Mouse (Mus musculus) C2C12 (cell line): Measurements from ENCODE around the gene Zc3h18. TPM values are rescaled to one million over a fixed set of nuclear protein-coding genes. Genes with fewer than 3 reads are reported as not detected.

Experiments
- H3K27me3 ChIP-seq: one replicate; pipeline ENCODE4 v1.6.1; 2011; ENCODE audit not compliant: control insufficient read depth, insufficient read depth, insufficient read length
- H3K36me3 ChIP-seq: one replicate; pipeline ENCODE4 v1.6.1; 2011; ENCODE audit not compliant: control insufficient read depth, insufficient read depth
- H3K4me3 ChIP-seq: one replicate; pipeline ENCODE4 v1.5.1; 2011; ENCODE audit warnings: mild to moderate bottlenecking, control low read depth; ENCODE audit not compliant: poor library complexity, insufficient read depth, severe bottlenecking
- H3K79me2 ChIP-seq: one replicate; pipeline ENCODE4 v1.6.1; 2011; ENCODE audit not compliant: control insufficient read depth, insufficient read depth
- H3K79me3 ChIP-seq: one replicate; pipeline ENCODE4 v1.6.1; 2011; ENCODE audit warnings: low read depth, control low read depth
- H3ac ChIP-seq: one replicate; pipeline ENCODE3; 2011; ENCODE audit warnings: low read depth; ENCODE audit not compliant: control insufficient read depth, insufficient read length
- CEBPB ChIP-seq: IDR thresholded peaks from one replicate; pipeline ENCODE4 v1.6.1; 2011; ENCODE audit warnings: low read depth, mild to moderate bottlenecking, control low read depth, moderate library complexity
- CTCF ChIP-seq: IDR thresholded peaks from one replicate; pipeline ENCODE4 v1.5.1; 2011; ENCODE audit not compliant: control insufficient read depth, insufficient read depth, insufficient read length
- FOSL1 ChIP-seq: IDR thresholded peaks from one replicate; pipeline ENCODE4 v1.8.0; 2011; ENCODE audit warnings: mild to moderate bottlenecking, low read length; ENCODE audit not compliant: poor library complexity, insufficient read depth, severe bottlenecking
- MAX ChIP-seq: IDR thresholded peaks from one replicate; pipeline ENCODE4 v1.6.1; 2011; ENCODE audit warnings: mild to moderate bottlenecking, control low read depth
- MYOD1 ChIP-seq: IDR thresholded peaks from one replicate; pipeline ENCODE4 v1.6.1; 2011; ENCODE audit warnings: low read depth; ENCODE audit not compliant: control insufficient read depth, insufficient read length
- MYOG ChIP-seq: IDR thresholded peaks from one replicate; pipeline ENCODE4 v1.6.1; 2011; ENCODE audit not compliant: control insufficient read depth, insufficient read length; ENCODE audit errors: extremely low read depth
- USF1 ChIP-seq: IDR thresholded peaks from one replicate; pipeline ENCODE4 v1.6.1; 2011; ENCODE audit warnings: low read depth, mild to moderate bottlenecking, control low read depth, moderate library complexity
- polyA plus RNA-seq: library from polyadenylated mRNA; unstranded; fragments of >200 nt; fragmentation: generic; extraction: Trizol; gene quantifications from one replicate; pipeline ENCODE4 v1.2.1, GENCODE M21; 2012; ENCODE audit warnings: missing spikeins

The Zc3h18 gene
- polyA plus RNA-seq, 1 experiment, result 43.5 TPM

GRCm38 (mm10) chr8:122371706-122372105 lies 4.7 kb upstream of the Zc3h18 start:
- no peaks in the 10 kb centered on the region for H3K36me3 ChIP-seq
- H3K4me3 ChIP-seq, result no peak overlapping the region
- H3K27me3 ChIP-seq, result no peaks in the 10 kb centered on the region
- no peak overlapping the region for H3ac ChIP-seq
- no peaks in the 10 kb centered on the region for H3K79me3 ChIP-seq
- H3K79me2 ChIP-seq, result peaks cover 2% of the 10 kb centered on the region
- TF ChIP-seq MAX (no peak), MYOG (no peak), CEBPB (no peak), MYOD1 (no peak), FOSL1 (no peak), CTCF (no peak), USF1 (no peak)

GRCm38 (mm10) chr8:122375320-122375719 lies 1.1 kb upstream of the Zc3h18 start:
- peak overlapping the region; percentile 43 for H3K4me3 ChIP-seq
- peaks cover 38% of the 10 kb centered on the region for H3K79me2 ChIP-seq
- no peak overlapping the region for H3ac ChIP-seq
- no peaks in the 10 kb centered on the region for H3K27me3 ChIP-seq
- no peak for TF ChIP-seq MYOG
- TF ChIP-seq CEBPB, result no peak
- no peak for TF ChIP-seq FOSL1
- no peak for TF ChIP-seq CTCF
- TF ChIP-seq USF1, result no peak
- TF ChIP-seq MAX, result no peak
- TF ChIP-seq MYOD1, result no peak
- H3K79me3 ChIP-seq, result peaks cover 34% of the 10 kb centered on the region
- peaks cover 22% of the 10 kb centered on the region for H3K36me3 ChIP-seq

- H3K27me3 ChIP-seq, result no peaks in the 10 kb centered on the region
- peaks cover 39% of the 10 kb centered on the region for H3K79me3 ChIP-seq
- H3K36me3 ChIP-seq, result peaks cover 27% of the 10 kb centered on the region
- H3K79me2 ChIP-seq, result peaks cover 44% of the 10 kb centered on the region
- H3ac ChIP-seq, result peak overlapping the region; percentile 52
- TF ChIP-seq MAX (no peak), MYOD1 (no peak), CTCF (no peak), CEBPB (no peak), MYOG (no peak), USF1 (no peak), FOSL1 (no peak)
- peak overlapping the region; percentile 43 for H3K4me3 ChIP-seq
These were observed 551 bp upstream of the Zc3h18 start for GRCm38 (mm10) chr8:122375751-122376364.

- H3K36me3 ChIP-seq, result peaks cover 86% of the 10 kb centered on the region
- H3K79me3 ChIP-seq, result peaks cover 60% of the 10 kb centered on the region
- H3K4me3 ChIP-seq, result no peak overlapping the region
- H3ac ChIP-seq, result no peak overlapping the region
- H3K27me3 ChIP-seq, result no peaks in the 10 kb centered on the region
- no peak for TF ChIP-seq CTCF
- no peak for TF ChIP-seq MYOG
- no peak for TF ChIP-seq USF1
- no peak for TF ChIP-seq CEBPB
- H3K79me2 ChIP-seq, result peaks cover 88% of the 10 kb centered on the region
These were observed 6.6 kb downstream of the Zc3h18 start for GRCm38 (mm10) chr8:122383039-122383438.

GRCm38 (mm10) chr8:122389357-122389756 lies 12.9 kb downstream of the Zc3h18 start:
- peaks cover 12% of the 10 kb centered on the region for H3K79me3 ChIP-seq
- TF ChIP-seq USF1 (no peak), MYOG (no peak), MAX (no peak), CEBPB (no peak), MYOD1 (no peak), CTCF (no peak), FOSL1 (no peak)
- H3ac ChIP-seq, result no peak overlapping the region
- peaks cover 87% of the 10 kb centered on the region for H3K36me3 ChIP-seq
- no peak overlapping the region for H3K4me3 ChIP-seq
- H3K79me2 ChIP-seq, result peaks cover 26% of the 10 kb centered on the region
- H3K27me3 ChIP-seq, result no peaks in the 10 kb centered on the region

GRCm38 (mm10) chr8:122390758-122391157 lies 14.3 kb downstream of the Zc3h18 start:
- H3K79me3 ChIP-seq, result peaks cover 4% of the 10 kb centered on the region
- H3K36me3 ChIP-seq, result peaks cover 88% of the 10 kb centered on the region
- no peak for TF ChIP-seq CTCF
- TF ChIP-seq CEBPB, result no peak
- TF ChIP-seq MAX, result no peak
- H3K27me3 ChIP-seq, result no peaks in the 10 kb centered on the region
- H3ac ChIP-seq, result no peak overlapping the region
- H3K4me3 ChIP-seq, result no peak overlapping the region
- peaks cover 21% of the 10 kb centered on the region for H3K79me2 ChIP-seq
